Mouse (Mus musculus) adrenal gland, adult 2 months (tissue): Measurements from ENCODE around the gene Mycbp2. TPM values are rescaled to one million over a fixed set of nuclear protein-coding genes. Genes with fewer than 3 reads are reported as not detected.

Source experiments
- DNase-seq: peaks from one replicate; pipeline ENCODE4 v3.0.0; 2021
- polyA plus RNA-seq: library from polyadenylated mRNA; depleted of rRNA; stranded (reverse); fragments of >200 nt; gene quantifications from 2 replicates; pipeline ENCODE4 v1.2.3, GENCODE M21; 2012
- total RNA-seq, 2 experiments: library from RNA; stranded (reverse); gene quantifications; 2 replicates each; pipeline ENCODE4 v1.2.3; 2021

Mycbp2 gene
- total and polyA plus RNA-seq, 3 experiments: 16.0 to 53.7 (median 46.3) TPM

DNA sequence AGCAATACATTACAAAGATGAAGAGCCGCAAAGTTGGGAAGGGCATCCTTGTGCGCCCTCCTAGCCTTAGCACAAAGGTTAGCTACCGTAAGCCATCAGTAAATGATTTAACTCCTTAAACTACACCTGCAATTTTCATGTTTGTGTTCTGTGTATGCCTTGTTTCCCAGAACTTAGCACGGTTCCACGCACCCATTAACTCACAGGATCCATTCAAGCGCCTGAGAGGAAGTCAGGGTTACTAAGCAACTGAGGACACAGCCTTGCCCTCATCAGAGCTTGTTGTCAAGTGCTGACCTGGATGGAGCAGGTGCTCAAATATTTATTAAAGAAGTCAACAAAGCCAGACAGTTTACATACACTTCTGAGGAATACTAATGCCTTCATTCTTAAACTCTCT lies 244.4 kb downstream of the Mycbp2 start:
- no peak for DNase-seq

DNA sequence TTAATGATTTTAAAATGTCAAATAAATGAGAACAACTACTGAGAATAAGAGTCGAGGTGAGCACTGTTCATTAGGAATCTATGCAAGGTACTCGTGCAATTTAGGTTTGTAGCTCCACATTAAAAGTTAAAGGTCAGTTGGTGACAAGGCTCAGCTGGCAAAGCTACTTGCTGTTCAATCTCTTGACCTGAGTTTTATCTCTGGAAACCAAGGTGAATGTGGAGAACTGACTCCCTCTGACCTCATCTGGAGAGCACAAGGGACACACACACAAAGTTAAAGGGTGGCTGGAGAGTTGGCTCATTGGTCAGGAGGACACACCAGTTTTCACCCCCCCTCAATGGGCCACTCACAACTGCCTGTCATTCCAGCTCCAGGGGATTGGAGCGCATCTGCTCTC lies 245.4 kb downstream of the Mycbp2 start:
- DNase-seq: peak; percentile 18

DNA sequence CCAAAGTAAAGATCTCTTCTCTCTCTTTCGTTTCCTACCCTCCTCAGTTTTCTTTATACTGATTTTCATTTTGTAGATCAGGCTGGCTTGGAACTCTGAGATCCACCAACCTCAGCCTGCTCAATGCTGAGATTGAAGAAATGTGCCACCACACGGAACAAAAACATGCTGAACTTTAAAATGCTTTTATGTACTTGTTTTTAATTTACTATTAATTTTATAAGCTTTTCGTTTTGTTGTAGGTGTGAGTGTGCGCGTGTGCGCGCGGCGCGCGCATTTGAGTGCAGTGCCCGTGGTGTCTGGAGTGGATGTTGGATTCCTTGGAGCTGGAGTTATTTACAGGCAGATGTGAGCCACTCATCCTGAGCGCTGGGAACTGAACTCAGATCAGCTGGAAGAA lies 246.3 kb downstream of the Mycbp2 start:
- no peak for DNase-seq

DNA sequence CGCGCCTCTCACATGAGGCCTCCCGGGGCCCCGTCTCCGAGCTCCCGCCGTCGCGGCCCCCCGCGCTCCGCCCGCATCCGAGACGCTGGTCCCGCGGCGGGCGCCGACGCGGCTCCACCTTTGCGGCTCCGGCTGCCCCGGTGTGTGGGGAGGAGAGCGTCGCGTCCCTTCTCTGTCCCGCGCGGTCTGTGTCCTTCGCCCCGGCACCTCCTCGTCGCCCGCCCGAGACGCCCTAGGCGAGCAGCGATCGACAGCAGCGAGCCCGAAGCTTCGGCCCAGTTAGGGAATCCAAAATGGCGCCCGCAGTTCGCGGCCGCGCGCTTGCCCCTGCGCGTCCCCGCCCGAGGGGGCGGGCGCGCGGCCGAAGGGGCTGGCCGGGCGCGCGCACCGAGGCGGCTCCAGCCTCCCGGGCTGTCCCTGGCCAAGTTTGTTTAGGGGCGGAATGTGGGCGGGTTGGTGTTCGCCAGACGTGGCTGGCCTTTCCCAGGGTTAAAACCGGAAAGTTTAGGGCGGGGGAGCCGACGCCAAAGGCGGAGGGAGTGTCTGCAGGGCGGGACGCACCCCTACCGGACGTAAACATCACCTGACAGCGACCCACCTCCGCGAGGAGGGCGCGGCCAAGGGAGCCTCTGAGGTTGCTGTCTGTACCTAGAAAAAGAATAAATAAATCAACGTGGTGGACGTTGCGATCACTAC lies 247.2 kb downstream of the Mycbp2 start, which contains the start of gene Fbxl3:
Gene Fbxl3, minus strand, starts transcription at position 329 of the 696 bp plus-strand sequence.
- DNase-seq: peak; percentile 98

DNA sequence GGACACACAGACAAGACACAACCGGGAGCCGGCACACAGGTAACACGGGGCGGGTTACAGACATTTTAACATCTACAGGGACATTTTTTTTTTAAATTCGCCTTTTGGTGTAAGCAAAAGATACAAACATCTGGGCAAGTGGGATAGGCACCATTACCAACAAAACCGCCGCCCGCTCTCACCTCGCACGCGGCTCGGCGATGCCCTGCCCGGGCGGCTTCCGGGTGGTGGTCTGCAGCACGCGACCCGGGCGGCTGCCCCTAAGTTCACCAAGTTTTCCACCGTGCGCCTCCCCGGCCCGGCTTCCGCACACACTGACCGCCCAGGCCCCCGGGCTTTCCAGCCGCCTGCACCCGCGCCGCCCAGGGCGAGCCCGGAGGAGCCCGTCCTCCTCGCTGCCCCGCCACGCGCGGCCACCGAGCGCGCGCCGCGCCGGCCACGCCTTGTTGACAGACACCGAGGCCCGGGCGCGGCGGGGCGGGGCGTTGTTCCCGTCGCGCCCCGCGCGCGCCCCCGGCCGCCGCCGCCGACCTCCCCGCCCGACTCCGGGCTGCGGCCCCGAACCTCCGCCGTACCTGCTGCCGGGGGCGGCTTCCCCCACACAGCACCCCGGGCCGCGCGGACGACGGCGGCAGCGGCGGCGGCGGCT lies 247.9 kb downstream of the Mycbp2 start:
- peak; percentile 93 for DNase-seq

DNA sequence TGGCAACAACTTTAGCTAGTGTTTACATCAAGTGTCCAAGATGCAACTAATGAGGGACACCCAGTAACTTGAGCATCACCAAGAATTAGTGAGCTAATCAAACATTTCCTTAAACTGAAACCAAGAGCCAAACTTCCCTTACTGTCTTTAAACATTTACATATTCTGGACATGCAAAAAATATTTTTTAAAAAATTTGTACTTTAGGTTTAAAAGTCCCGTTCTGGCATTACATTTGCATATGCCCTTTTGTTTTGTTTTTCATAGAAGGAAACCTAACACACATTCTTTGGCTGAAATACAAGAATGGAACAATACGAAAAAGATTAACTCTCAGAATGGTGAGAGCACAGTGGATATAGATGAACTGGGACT lies 248.4 kb downstream of the Mycbp2 start:
- DNase-seq: no peak

DNA sequence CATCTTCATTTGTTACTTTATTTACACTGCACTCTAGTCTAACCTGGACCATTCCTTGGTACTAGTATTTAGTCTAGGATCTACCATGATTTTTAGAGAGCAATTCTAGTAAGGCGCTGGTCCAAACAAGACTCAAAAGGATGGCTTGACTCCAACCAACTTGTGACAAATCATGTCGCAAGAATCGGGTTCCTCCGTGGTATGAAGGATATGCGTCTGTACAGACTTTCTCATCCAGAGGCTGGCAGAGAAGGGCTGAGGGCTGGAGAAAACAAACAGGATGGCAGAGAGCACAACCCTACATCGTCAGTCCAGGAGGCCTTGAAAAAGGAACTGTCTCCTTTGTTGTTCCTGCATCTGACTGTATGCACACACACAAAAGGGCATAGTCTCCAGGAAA lies 250.0 kb downstream of the Mycbp2 start:
- DNase-seq: peak; percentile 76

DNA sequence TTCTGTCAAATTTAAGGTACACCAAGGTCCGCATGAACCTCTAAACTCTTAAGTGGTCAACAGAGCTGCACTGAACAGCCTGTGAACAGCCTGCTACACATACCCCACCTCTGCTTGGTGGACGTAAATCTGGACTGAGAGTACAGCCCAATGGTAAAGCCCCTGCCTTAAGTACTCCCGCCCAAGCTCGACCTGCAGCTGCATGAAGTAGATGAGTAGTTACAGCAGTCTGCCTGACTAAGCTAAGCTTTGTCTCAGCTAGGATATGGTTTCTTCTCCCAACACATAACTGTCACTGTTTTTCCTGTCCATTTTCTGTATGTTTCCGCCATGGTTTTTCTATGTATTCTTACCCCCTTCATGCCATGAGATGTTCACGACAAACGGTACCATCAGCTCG lies 250.8 kb downstream of the Mycbp2 start:
- DNase-seq: no peak

DNA sequence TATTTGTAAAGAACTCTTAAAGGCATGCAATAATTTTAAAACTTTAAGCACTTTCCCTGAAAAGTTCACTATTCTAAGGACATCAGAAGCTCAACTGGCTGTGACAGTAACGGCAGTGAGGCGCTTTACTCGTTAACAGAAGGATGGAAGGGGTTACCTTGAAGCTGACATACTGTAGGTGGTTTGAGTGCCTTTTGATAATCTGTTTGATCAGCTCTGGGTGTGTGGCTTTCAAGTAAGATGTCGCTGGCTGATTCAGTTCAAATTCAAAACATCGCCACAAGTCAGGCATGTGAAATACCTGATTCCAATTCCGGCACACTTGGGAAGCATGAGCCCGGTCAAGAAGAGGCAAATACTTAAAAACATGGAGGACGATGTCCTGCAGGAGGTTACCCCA lies 251.6 kb downstream of the Mycbp2 start:
- no peak for DNase-seq

DNA sequence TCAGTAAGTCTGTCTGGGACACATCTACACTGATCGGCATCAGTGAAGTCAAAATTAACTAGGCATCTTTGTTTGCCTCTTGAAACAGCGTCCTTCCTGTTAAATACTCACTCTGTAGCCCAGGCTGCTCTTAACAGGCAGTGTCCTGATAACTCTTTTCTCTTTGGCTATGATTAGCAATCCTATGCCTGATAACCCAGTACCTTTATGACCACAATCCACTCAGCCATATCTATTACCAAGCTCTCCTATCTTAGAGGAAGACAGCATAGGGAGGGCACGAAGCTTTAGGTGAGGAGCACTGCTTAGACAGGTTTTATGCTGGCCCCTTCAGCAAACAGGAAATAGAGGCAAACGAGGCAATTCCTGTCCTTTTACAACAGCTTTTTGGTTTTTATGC lies 252.9 kb downstream of the Mycbp2 start:
- DNase-seq: no peak

DNA sequence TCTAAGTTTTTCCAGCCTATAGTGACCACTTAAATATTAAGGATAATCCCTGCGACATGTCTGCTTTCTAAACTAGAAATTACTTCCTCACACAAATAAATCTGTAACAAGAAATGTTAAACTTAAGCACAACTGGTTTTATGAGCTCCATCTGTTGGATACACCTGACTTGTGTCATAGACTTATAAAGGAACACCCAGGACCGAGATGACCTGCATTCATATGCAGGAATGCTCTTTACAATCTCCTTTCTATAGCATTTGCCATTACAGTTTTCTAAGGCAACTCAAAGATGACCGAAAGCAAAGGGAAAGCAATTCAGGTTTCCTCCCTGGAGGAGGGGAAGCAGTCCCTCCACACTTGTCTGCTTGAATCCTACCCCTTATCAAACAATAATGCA lies 253.4 kb downstream of the Mycbp2 start:
- no peak for DNase-seq

DNA sequence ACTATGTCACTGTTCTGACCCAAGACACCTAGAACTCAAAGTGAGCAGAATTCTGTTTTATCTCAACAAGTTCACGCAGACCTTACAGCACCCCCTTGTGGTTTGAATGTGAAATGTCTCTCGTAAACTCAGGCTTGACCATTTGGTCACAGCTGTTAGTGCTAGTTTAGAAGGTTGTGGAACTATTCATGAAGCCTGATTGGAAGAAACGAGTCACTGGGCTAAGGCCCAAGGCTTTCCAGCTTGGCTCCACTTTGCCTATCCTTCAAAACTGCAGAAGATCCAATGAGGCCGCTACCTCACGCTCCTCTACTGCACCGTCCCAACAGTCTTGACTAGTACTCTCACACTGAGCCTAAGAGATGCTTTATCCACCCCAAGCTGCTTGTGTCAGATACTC lies 258.0 kb downstream of the Mycbp2 start:
- DNase-seq: peak; percentile 58

DNA sequence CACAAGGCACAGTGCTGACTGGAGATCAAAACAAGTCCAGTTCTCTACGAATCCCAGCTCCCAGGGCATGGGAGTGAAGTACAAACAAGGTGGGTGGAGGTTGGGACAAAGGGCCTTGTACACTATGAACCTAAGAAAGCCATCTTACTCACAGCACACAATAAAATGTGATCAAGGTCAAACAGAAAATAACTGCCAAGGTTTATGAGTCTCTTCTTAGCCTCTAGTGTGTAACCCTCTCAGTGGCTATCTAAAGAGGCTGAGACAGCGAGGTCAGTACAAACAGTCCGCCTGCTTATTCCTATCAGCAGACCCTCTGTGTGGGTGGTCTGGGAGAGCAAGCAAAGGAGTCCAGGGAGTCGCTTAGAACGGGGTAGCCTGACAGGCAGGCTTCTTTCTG lies 258.8 kb downstream of the Mycbp2 start:
- DNase-seq: peak; percentile 36

DNA sequence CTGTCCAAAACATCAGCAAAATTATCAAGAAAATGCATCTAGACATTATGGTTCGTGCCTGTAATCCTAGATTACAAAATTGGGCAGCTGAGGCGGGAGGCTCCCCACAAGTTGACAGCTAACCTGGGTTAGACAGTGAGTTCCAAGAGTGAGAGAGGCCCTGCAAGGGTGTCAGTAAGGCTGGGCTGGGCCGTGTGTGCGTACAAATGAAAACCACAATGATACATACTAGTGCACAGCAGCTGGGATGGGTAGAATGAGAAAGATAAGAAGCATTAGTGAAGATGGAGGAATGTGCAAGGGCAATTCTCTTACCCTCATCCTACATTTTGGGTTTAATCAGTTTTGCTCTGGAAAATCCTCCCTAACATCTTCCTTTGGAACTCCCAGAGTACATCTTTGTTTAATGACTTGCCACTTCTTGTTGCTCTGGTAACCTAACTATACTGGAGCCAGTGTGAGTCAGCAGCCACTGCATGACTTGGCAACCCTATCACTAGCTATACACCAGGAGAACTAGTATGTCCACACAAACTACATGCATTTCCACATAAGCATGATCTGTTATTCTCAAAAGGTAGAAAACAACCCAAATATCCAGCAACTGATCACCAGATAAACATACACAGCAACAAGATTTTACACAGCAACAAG lies 259.8 kb downstream of the Mycbp2 start:
- DNase-seq: peak; percentile 55

DNA sequence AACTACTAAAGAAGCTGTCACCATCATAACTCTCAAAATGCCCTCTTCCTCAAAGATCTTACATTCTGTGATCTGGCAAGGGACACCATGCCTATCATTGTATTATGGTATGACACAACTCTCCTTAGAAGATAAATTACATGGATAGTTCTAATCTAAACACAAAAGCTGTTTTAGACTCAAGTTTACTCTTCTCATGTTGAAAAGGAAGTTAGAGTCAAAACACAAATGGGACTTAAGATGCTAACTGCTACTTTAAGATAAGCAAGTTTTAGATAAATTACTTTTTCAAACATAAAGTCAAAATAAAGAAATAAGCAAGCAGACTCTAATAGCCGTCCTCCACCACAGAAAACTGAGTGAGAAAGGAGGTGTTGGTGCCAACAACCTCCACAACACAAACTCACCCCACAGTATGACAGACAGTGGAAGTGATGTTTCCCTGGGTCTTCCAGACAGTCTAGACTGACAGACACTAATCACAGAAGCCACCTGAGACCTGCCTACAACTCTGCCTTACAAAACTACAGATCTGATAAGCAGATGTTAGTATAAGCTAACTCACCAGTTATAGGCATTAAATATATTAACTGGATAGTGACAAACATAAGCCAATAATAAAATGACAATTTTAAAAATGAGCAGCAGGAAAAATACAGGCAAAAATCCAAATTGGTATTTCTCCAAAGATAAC lies 260.6 kb downstream of the Mycbp2 start:
- DNase-seq: no peak

DNA sequence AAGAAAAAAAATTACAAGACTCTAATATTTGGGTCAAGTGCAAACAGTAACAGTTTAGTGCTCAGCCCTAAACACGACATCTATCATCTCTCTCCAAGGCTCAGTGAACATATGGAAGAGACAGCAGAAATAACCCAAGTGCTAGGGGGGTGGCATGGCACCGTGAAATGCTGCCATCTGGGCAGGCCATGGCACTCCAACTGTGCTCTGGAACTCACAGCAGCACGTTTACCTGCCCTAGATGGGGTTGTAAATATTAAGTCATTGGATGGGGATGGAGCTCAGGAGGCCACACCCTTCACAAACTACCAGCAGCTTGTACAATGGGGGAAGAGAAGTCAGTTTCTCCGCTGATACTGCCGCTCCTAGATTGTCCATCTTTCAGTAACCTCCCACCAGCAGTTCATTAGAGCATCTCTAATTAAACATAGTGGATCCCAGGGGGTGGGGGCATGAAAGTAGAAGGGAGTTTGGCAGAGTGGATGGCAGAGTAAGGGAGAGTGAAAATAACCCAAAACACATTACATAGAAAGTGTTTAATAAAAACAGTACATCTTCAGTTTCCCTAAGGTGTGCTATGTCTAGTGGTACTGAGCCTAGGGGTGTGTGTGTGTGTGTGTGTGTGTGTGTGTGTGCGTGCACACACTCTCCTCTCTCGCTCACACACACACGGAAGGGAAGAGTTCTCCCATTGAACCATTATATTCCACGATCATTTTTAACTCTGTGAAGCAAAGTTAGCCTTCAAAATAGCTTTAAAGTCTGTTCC lies 267.2 kb downstream of the Mycbp2 start:
- no peak for DNase-seq

DNA sequence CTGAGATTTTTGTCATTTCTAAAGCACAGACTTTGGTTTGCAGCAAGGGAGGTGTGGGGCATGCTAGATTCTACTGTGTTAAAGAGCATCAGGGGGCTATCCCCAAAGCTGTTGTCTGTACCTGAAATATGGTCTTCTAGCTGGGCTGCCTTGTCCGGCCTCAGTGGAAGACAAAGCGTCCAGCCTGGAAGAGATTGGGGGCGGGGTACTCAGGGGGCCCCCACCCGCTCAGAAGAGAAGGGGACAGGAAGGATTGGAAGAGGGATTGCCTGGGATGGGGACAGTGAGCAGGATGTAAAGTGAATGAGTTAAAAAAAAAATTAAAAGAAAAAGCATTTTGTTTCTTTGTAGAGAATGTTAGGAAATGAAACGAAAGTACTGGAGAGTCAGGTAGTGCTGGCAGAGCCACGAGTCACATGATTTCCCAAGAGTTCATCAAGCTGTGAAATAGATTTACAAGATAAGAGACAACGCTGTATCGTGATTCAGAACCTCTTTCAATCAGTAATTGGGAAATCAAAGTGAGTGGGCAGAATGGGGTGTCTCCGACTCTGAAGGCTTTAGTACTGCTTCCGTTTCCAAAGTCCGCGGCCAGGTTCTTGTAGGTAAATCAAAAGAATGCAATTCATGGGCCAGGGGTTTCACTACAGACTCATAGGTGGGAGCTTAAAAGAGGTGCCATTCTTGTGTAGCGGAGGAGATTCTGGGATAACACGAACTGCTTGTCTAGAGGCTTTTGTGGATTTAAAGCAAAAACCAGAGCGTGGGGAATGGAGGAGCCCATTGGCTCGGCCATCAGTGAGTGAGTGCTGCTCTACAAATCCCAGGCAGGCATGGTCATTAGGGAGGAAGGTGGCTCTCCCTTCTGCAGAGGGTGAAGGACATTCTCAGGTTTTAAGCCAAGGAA lies 268.4 kb downstream of the Mycbp2 start:
- peak; percentile 26 for DNase-seq

DNA sequence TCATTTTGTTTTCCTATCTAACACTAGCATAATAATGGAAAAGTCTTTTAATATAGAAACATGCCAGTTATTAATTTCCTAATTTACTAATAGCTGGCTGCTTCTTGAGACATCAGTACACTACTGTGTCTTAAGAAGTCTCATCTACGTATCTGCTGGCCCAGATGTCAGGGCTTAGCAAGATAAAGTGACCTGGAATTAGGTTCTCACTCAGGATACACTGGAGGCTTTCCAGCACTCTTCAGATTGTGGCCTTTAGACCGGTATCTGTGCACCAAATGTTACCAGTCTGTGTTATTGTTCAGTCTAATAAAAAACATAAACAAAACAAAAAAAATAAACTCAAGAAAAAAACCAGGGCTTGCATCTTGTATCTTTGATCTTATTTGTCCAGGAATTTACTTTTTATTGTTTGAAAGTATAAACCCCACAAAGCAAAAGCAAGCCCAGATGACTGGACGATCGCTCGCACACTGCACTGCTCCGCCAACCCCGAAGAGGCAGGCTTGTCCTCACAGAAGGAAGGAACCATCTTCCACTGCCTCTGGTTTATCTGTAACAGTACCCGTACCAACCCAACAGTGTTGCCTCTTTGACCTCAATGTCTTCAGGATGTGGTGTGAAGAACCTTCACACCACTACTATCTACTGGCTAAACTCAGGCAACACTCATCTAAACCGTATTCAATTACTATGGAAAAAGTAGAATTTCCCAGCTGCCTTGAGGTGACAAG lies 269.2 kb downstream of the Mycbp2 start:
- DNase-seq: no peak

DNA sequence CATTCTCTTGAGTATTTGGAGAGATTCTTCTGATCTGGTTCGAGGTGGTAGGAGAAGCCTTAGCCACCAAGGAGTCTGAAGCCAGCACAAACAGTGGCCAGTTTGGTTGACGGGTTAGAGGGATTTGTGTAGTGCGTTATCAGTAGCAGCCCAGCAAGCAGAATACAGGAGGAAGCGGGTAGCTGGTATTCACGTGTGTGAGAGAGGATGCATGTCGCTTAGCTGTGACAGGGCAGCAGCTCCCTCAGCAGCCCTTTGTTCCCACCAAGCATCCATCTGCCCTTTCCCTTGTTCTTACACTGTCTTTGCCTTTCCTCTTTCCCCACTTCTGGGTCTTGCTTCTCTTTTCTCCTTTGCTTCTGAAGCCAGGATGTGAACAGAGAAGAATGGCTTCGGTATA lies 271.4 kb downstream of the Mycbp2 start:
- no peak for DNase-seq

DNA sequence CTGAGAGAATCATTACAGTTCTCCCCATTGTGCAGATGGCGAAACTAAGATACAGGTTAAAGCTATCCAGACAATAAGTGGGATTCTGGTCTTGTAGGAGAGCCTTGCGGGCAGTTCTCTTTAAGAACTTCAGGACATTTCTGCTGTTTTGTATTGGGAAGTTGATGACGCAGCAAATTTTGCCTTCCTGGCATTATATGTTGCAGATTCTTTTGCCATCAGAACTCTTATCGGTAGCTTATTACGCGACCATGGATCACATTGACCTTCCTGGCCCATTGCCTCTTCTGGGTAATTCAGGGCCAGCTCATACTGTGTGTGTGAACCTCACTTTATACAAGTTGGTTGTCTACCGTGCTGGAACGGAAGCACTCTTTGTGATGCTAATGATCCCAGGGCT lies 272.8 kb downstream of the Mycbp2 start:
- DNase-seq: no peak
